Mouse (Mus musculus) bone marrow macrophage, adult 2 months (primary cell): ENCODE data around the gene Tm4sf5. TPM values are rescaled to one million over a fixed set of nuclear protein-coding genes. Genes with fewer than 3 reads are reported as not detected.
"Not testable (repeated sequence)": the region's sequence is repeated elsewhere in the genome, so short reads cannot be mapped to it uniquely, and the experiment has no call there.

ENCODE experiments used
- H3K27ac ChIP-seq: 2 replicates; pipeline ENCODE4 v1.5.1; 2012; ENCODE audit warnings: low read depth, low read length; ENCODE audit not compliant: insufficient read depth
- H3K4me1 ChIP-seq: 2 replicates; pipeline ENCODE4 v1.6.1; 2012; ENCODE audit warnings: low read length; ENCODE audit not compliant: control insufficient read depth, insufficient read depth
- H3K4me3 ChIP-seq: 2 replicates; pipeline ENCODE4 v1.5.1; 2012; ENCODE audit warnings: mild to moderate bottlenecking, low read length, moderate library complexity; ENCODE audit not compliant: insufficient read depth
- CTCF ChIP-seq: IDR thresholded peaks from 2 replicates; pipeline ENCODE4 v1.5.1; 2012; ENCODE audit warnings: low read depth, mild to moderate bottlenecking, low read length, moderate library complexity
- POLR2A ChIP-seq: IDR thresholded peaks from 2 replicates; pipeline ENCODE4 v1.6.1; 2012; ENCODE audit warnings: mild to moderate bottlenecking, low read depth, low read length, borderline replicate concordance
- polyA plus RNA-seq: library from polyadenylated mRNA; stranded (reverse); fragments of >200 nt; gene quantifications from 2 replicates; pipeline ENCODE4 v1.2.4, GENCODE M21; 2012; ENCODE audit not compliant: missing spikeins, insufficient read depth, insufficient read length

Gene Tm4sf5
- 4.3 TPM in 2 replicates for polyA plus RNA-seq

DNA sequence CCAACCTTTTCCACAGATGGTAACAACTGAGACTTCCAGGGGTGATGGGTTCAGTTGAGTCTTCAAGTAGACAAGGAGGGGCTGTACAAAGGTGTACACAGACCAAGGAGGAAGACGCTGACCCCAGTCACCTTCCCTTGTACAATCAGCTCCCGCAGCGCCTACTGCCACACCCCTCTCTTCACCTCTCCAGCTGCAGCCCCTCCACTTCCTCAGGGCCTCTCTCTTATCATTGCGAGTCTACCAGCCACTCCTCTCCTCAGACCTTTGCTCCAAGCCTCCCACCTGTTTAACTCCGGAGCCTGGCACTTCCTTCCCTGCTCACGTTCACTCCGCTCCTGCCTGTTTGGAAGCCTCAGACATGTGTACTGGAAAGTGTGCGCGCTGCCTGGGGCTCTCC is at the start of gene Tm4sf5:
Tm4sf5 (plus strand) TSS at position 275 of the 400 bp plus-strand sequence.
- no peak within 1 kb of the TSS for H3K4me3 ChIP-seq
- TF ChIP-seq POLR2A (no peak), CTCF (no peak)
- no peak within 1 kb of the TSS for H3K27ac ChIP-seq
- H3K4me1 ChIP-seq = peaks cover 18% of the 10 kb centered on the region

DNA sequence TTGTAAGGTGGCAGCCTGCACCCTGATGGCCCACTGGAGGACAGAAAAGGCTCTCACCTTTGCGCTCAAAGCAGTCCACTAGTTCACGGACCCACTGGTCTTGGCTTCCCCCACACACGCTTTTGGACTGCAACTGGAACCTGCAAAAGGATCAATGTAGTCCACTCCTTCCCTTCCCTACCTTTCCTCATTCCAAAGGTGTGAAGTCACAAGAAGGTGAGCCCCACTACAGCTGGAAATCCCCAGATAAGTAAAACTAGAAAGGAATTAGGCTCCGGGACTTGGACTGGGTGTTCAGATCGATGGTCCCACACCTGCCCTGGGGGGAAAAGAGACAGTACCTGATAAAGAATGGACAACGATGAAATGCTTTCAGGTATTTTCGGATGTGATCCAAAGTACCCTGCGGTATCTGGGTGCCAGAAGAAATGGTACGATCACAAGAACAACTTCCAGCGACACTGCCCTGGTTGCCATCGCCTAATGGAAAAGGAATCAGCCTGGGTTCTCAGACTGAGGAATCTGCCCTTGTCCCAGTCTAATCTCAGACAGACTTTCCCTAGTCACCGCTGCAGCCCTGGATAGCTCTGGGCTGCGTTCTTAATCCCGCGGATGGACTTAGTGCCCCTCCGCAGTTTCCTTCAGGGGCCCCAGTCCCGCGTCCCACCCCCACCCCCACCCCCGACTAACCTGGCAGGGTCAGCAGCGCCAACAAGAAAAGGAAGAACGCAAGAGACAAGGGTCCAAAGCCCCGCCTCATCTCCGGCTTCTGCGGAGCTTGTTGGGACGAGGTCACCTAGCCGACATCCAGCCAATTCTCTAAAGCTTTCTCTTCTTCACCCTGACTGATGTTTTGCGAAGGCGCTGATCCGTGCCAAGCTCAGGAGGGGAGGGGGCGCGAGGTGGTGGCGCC is 46.1 kb upstream of the Tm4sf5 start, which contains the start of gene Zmynd15:
Zmynd15 (plus strand) TSS at position 746 of the 913 bp plus-strand sequence.
- Histone ChIP-seq H3K4me3 (peak within 1 kb of the TSS; percentile 66), H3K4me1 (peaks cover 29% of the 10 kb centered on the region), H3K27ac (peak within 1 kb of the TSS; percentile 58)
- no peak for TF ChIP-seq CTCF
- TF ChIP-seq POLR2A = no peak

DNA sequence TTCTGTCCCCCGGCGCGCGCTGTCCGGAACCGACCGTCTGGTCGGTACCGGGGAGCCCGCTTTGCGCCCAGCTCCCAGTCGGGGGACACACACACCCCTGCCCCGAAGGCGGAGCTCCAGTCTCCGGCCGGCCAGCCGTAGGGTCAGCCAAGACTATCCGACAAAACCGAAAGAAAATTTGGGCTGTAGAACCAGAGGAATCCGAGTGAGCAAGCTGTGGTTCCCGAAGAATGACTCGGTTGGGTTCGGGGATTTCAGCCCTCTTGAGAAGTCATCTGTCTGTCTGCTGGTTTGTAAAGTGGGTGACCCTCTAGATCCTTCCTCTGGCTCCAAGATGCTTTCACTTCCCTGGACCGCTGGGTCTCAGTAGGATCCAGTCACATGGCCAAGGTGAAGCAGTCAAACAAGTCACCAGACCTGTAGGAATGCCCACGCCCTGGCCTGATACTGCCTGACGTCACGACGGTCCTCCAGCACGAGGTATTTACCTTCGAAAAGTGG is 45.4 kb upstream of the Tm4sf5 start, which contains the start of gene Cxcl16:
Cxcl16 (minus strand) TSS at position 384 of the 501 bp plus-strand sequence.
- TF ChIP-seq POLR2A = no peak
- TF ChIP-seq CTCF = no peak
- Histone ChIP-seq H3K4me3 (peak within 1 kb of the TSS; percentile 66), H3K27ac (peak within 1 kb of the TSS; percentile 58), H3K4me1 (peaks cover 26% of the 10 kb centered on the region)

DNA sequence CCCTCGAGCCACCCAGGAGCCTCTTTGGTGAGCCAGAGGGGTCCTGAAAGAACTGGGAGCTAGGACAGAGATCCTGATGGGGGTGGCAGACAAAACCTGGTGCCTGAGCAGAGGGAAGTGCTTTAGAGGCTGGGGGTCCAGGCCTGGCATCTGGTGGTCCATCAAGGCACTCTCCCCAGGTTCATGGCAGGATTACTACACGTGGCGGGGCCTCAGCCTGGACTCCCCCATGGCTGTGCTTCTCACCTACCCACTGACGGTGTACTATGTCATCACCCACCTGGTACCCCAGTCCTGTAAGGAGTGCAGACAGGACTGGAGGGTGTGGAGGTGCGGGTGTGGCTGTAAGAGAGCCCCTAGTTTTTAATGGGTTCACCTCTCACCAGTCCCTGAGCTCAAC is 41.1 kb upstream of the Tm4sf5 start:
- no peak overlapping the region for H3K4me3 ChIP-seq
- H3K4me1 ChIP-seq = peaks cover 41% of the 10 kb centered on the region
- H3K27ac ChIP-seq = no peak overlapping the region
- TF ChIP-seq POLR2A = no peak
- no peak for TF ChIP-seq CTCF

DNA sequence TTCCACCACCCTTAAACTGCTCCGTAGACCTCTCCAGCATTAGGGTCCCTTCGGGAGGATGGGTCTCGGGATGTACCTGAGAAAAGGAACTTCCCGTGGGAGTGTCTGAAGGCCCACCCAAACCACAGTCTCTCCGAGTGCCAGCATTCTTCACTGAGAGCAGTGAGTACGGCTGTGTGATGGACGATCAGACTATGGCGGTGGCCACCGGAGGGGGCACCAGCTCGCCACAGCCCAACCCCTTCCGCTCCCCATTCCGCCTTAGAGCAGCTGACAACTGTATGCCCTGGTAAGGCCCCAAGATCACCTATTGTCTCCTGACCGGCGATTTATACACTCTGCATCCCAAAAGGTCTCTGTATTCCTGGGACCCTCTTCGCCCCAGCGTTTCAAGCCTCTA is 39.8 kb upstream of the Tm4sf5 start:
- Histone ChIP-seq H3K4me1 (peaks cover 50% of the 10 kb centered on the region), H3K4me3 (no peak overlapping the region), H3K27ac (no peak overlapping the region)
- TF ChIP-seq CTCF (no peak), POLR2A (no peak)

DNA sequence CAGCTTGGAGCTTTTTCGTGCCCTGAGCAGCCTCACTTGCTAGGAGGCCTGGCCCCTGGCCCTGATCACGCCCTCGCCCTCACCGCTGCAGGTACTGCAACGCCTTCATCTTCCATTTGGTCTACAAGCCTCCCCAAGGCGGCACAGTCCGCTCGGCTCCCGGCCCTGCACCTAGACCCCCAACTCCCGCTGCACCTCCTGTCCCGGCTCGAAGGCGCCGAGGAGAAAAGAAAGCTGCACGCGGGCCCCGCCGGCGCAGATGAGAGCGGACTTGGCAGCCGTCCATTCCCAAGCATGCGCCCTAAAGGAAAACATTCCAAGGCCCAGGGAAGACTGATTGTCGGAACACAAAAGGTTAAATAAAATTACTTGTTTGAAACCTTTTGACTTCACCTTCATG is 39.2 kb upstream of the Tm4sf5 start:
- Histone ChIP-seq H3K27ac (peak overlapping the region; percentile 99), H3K4me3 (no peak overlapping the region), H3K4me1 (peaks cover 53% of the 10 kb centered on the region)
- no peak for TF ChIP-seq CTCF
- no peak for TF ChIP-seq POLR2A

DNA sequence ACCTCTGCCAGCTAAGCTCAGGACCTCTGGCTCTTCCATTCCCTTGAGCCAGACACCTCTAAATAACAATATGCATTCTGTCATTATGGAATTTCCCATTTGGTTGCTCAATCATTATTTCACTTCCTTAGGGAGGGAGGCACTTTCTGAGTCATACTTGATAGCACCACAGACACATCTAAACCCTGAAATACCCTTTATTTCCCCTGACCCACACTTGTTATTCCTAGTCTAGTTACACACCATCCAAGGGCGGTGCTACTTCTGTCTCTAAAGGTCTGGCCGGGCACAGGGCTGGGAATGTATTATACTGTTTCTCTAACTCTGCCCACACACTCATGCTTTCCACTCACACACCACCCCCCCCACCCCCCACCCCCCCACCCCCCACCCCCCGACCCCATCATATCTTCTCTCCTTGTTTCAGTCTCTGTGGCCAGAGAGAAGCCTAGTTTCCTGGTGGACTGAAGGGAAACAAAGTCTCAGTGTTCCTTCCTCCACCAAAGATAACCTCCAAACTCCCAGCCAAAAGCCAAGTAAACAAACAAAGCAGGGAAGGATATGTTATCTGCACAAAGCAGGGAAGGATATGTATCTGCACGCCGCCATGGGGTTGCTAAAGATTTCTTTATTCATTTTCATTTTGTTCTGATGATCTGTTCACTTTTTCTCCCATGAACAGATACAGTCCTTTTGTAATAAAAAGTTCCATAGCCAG is 37.0 kb upstream of the Tm4sf5 start:
- Histone ChIP-seq H3K27ac (peak overlapping the region; percentile 99), H3K4me1 (peaks cover 63% of the 10 kb centered on the region), H3K4me3 (peak overlapping the region; percentile 11; the same call in 1 of the 2 replicates)
- TF ChIP-seq POLR2A = no peak
- no peak for TF ChIP-seq CTCF

DNA sequence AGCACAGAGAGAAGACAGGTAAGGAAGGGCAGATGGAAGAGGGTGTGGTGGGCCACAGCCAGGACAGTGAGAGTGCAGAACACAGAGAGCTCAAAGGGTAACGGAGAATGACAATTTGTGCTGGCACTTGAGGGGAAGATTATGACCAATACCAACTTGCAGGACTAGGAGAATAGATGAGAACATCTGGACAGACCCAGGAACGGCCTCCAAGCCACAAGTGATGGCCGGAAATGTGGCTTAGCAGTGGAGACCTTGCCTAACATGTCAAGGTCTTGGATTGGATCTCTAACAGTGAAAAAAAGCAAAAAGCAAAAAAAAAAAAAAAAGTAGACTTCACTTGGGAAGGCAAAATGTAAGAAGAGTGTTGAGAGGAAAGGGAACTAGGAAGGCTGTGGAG is 35.3 kb upstream of the Tm4sf5 start:
- TF ChIP-seq CTCF (no peak), POLR2A (no peak)
- peak overlapping the region; percentile 99 for H3K27ac ChIP-seq
- no peak overlapping the region for H3K4me3 ChIP-seq
- peaks cover 71% of the 10 kb centered on the region for H3K4me1 ChIP-seq

DNA sequence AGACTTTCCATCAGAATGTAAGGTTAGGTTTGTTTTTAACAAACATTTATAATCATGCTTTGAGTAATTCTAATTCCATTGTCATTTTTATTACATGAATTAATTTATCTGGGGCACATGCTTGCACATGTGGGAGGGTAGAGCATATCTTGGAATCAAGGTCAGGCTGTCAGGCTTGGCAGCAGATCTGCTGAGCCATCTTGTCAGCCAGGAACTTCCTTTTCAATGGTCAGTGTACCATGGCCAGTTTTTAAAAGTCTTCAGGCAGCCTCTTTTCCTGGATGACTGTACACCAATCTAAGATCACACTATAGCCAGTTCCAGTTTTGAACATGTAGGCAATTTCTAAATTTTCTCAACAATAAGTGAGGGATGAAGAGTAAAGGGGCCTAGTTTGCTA is 32.3 kb upstream of the Tm4sf5 start:
- no peak overlapping the region for H3K4me3 ChIP-seq
- peak overlapping the region; percentile 78 for H3K27ac ChIP-seq
- TF ChIP-seq POLR2A (no peak), CTCF (no peak)
- H3K4me1 ChIP-seq = peaks cover 58% of the 10 kb centered on the region

DNA sequence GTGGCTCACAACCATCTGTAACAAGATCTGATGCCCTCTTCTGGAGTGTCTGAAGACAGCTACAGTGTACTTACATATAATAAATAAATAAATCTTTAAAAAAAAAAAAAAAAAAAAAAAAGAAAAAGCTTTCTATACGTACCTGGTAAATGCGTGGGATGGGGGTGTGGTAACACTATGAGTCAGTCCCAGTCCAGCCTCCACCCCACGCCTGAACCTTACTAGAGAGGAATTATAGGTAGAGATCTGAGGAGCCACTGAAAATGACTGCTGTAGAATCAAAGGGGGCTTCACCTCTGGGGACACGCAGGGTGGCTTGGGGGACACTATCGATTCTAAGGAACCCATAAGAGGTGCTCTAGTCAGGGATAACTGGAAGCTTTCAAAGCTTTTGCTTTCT is 31.8 kb upstream of the Tm4sf5 start:
- peaks cover 59% of the 10 kb centered on the region for H3K4me1 ChIP-seq
- not testable (repeated sequence) for H3K4me3 ChIP-seq
- H3K27ac ChIP-seq = peak overlapping the region; percentile 78
